In genomic region chr3:87616957-87617810, GRCm38 (mm10) we compare ENCODE assay signal across 8 mouse cellular contexts. TPM values are rescaled to one million over a fixed set of nuclear protein-coding genes. Genes with fewer than 3 reads are reported as not detected.
DNase-seq lines count a peak whose midpoint lies in the region; ATAC-seq and TF ChIP-seq lines count a peak whose summit lies in the region.

TSS of gene Arhgef11 (plus strand) at chr3:87617559.

- peak within 1 kb of the TSS; percentile 90 for H3K27ac ChIP-seq in heart, embryonic 12.5 days (ENCODE audit: poor library complexity, severe bottlenecking)
- H3K27ac ChIP-seq in kidney, postnatal 0 days: peak within 1 kb of the TSS; percentile 93
- peak within 1 kb of the TSS; percentile 76 for H3K27ac ChIP-seq in liver, embryonic 12.5 days
- peak within 1 kb of the TSS; percentile 86 for H3K27ac ChIP-seq in stomach, embryonic 14.5 days (ENCODE audit: low read length)

- peaks cover 38% of the 10 kb centered on the region for H3K27me3 ChIP-seq in erythroblast, embryonic 14.5 days (ENCODE audit: control insufficient read depth)
- no peaks in the 10 kb centered on the region for H3K27me3 ChIP-seq in heart, embryonic 12.5 days (replicated peaks)
- no peaks in the 10 kb centered on the region for H3K27me3 ChIP-seq in kidney, postnatal 0 days (ENCODE audit: insufficient read depth, low read length)
- peaks cover 26% of the 10 kb centered on the region for H3K27me3 ChIP-seq in liver, embryonic 12.5 days (replicated peaks)
- no peaks in the 10 kb centered on the region for H3K27me3 ChIP-seq in stomach, embryonic 14.5 days (ENCODE audit: control insufficient read depth, insufficient read depth, low read length)

- no peaks in the 10 kb centered on the region for H3K9me3 ChIP-seq in erythroblast, embryonic 14.5 days (ENCODE audit: control insufficient read depth, low read length)
- H3K9me3 ChIP-seq in heart, embryonic 12.5 days (replicated peaks): no peaks in the 10 kb centered on the region
- H3K9me3 ChIP-seq in kidney, postnatal 0 days (replicated peaks; ENCODE audit: low read length): no peaks in the 10 kb centered on the region
- H3K9me3 ChIP-seq in liver, embryonic 12.5 days (replicated peaks): no peaks in the 10 kb centered on the region
- no peaks in the 10 kb centered on the region for H3K9me3 ChIP-seq in stomach, embryonic 14.5 days (ENCODE audit: control insufficient read depth, low read depth, low read length)

- H3K36me3 ChIP-seq in erythroblast, embryonic 14.5 days (ENCODE audit: control insufficient read depth): no peaks in the 10 kb centered on the region
- H3K36me3 ChIP-seq in heart, embryonic 12.5 days: no peaks in the 10 kb centered on the region
- no peaks in the 10 kb centered on the region for H3K36me3 ChIP-seq in kidney, postnatal 0 days (ENCODE audit: insufficient read depth, low read length)
- H3K36me3 ChIP-seq in liver, embryonic 12.5 days: no peaks in the 10 kb centered on the region
- H3K36me3 ChIP-seq in stomach, embryonic 14.5 days (ENCODE audit: control insufficient read depth, insufficient read depth, low read length): no peaks in the 10 kb centered on the region

- 8% methylated on average over 90 of the region's 101 CpGs for WGBS in heart, embryonic 12.5 days
- WGBS in kidney, postnatal 0 days: under 1% methylated on average over 78 of the region's 101 CpGs
- WGBS in liver, embryonic 12.5 days (ENCODE audit: insufficient replicate concordance): under 1% methylated on average over 71 of the region's 101 CpGs
- under 1% methylated on average over 78 of the region's 101 CpGs for WGBS in stomach, embryonic 14.5 days

- no peak for TF ChIP-seq CTCF in brain, embryonic 14.5 days (IDR thresholded peaks at IDR 0.05; ENCODE audit: borderline replicate concordance, extremely low read depth, insufficient read depth, insufficient read length)
- TF ChIP-seq CTCF in kidney, postnatal 0 days (IDR thresholded peaks at IDR 0.05; ENCODE audit: low read depth): no peak

- peaks cover 13% of the 10 kb centered on the region for H3K4me1 ChIP-seq in erythroblast, embryonic 14.5 days (ENCODE audit: control insufficient read depth)
- peaks cover 36% of the 10 kb centered on the region for H3K4me1 ChIP-seq in heart, embryonic 12.5 days (replicated peaks)
- H3K4me1 ChIP-seq in kidney, postnatal 0 days (replicated peaks; ENCODE audit: insufficient read depth, low read length): peaks cover 21% of the 10 kb centered on the region
- peaks cover 34% of the 10 kb centered on the region for H3K4me1 ChIP-seq in liver, embryonic 12.5 days
- H3K4me1 ChIP-seq in stomach, embryonic 14.5 days (ENCODE audit: control insufficient read depth, insufficient read depth, low read length): peaks cover 21% of the 10 kb centered on the region

- peak within 1 kb of the TSS; percentile 97 for H3K9ac ChIP-seq in heart, embryonic 12.5 days
- H3K9ac ChIP-seq in kidney, postnatal 0 days (ENCODE audit: low read depth, low read length): peak within 1 kb of the TSS; percentile 89
- H3K9ac ChIP-seq in liver, embryonic 12.5 days: peak within 1 kb of the TSS; percentile 82
- peak within 1 kb of the TSS; percentile 85 for H3K9ac ChIP-seq in stomach, embryonic 14.5 days (replicated peaks; ENCODE audit: low read depth, low read length)

- peak; percentile 74 for DNase-seq in CD4-positive helper T cell, adult 2 months (ENCODE audit: low read depth, low spot score)
- peak; percentile 89 for DNase-seq in brain, embryonic 14.5 days (ENCODE audit: low read depth)
- peak; percentile 89 for DNase-seq in kidney, postnatal 0 days (ENCODE audit: low spot score)
- DNase-seq in natural killer cell, adult 2 months (ENCODE audit: low spot score in 2 of 2): peak; percentile 22 to 51

- peak within 1 kb of the TSS; percentile 99 for H3K4me2 ChIP-seq in heart, embryonic 12.5 days
- peak within 1 kb of the TSS; percentile 91 for H3K4me2 ChIP-seq in kidney, postnatal 0 days (ENCODE audit: low read length)
- peak within 1 kb of the TSS; percentile 88 for H3K4me2 ChIP-seq in liver, embryonic 12.5 days
- H3K4me2 ChIP-seq in stomach, embryonic 14.5 days (replicated peaks; ENCODE audit: low read depth, low read length): peak within 1 kb of the TSS; percentile 94

- peak within 1 kb of the TSS; percentile 75 for H3K4me3 ChIP-seq in erythroblast, embryonic 14.5 days (replicated peaks)
- H3K4me3 ChIP-seq in heart, embryonic 12.5 days: peak within 1 kb of the TSS; percentile 85
- peak within 1 kb of the TSS; percentile 78 for H3K4me3 ChIP-seq in kidney, postnatal 0 days (replicated peaks; ENCODE audit: low read depth, low read length)
- peak within 1 kb of the TSS; percentile 77 for H3K4me3 ChIP-seq in liver, embryonic 12.5 days
- H3K4me3 ChIP-seq in stomach, embryonic 14.5 days (ENCODE audit: low read depth, low read length): peak within 1 kb of the TSS; percentile 72

- ATAC-seq in heart, embryonic 12.5 days (ENCODE audit: insufficient number of reproducible peaks, low FRiP score): peak; percentile 94
- peak; percentile 94 for ATAC-seq in kidney, postnatal 0 days (replicated peaks; ENCODE audit: low FRiP score, low read depth)
- ATAC-seq in liver, embryonic 12.5 days: peak; percentile 91
- ATAC-seq in stomach, embryonic 14.5 days (ENCODE audit: insufficient number of reproducible peaks, insufficient read depth, low FRiP score, low read depth): peak; percentile 92

- TF ChIP-seq POLR2A in brain, embryonic 14.5 days (IDR thresholded peaks at IDR 0.05; ENCODE audit: borderline replicate concordance, extremely low read depth, insufficient read depth, insufficient read length, poor library complexity, severe bottlenecking): peak; percentile 79

RNA-seq across cellular contexts. Expression of gene Arhgef11, which starts in this region (rescaled TPM):
- polyA plus RNA-seq in brain, embryonic 14.5 days (2012; rRNA removed): 40.4 and 44.5 TPM in 2 replicates
- polyA plus RNA-seq in erythroblast, embryonic 14.5 days (2012): 0.03 and 0.07 TPM in 2 replicates
- polyA plus RNA-seq in heart, embryonic 12.5 days (2016; fragmentation: Nextera tagmentation; extraction: Ambion mirVana): 14.2 and 15.1 TPM in 2 replicates
- polyA plus RNA-seq in kidney, postnatal 0 days (2015; fragmentation: Nextera tagmentation; extraction: Ambion mirVana): 10.7 and 11.0 TPM in 2 replicates
- 4.2 and 4.9 TPM in 2 replicates for polyA plus RNA-seq in liver, embryonic 12.5 days (2016; fragmentation: Nextera tagmentation; extraction: Ambion mirVana)
- polyA plus RNA-seq in stomach, embryonic 14.5 days (2014; fragmentation: Nextera tagmentation; extraction: Ambion mirVana): 17.5 and 18.6 TPM in 2 replicates

Comparison
In these comparisons a context has a peak if more than half of its experiments do, and no peak if none do; other contexts are left out.
1. Peak in every context shown above with its lines: DNase-seq, ATAC-seq, H3K4me3 ChIP-seq and H3K27ac ChIP-seq.
2. DNase-seq: peak in every context shown above with its lines; median percentile 89 in brain, embryonic 14.5 days; 89 in kidney, postnatal 0 days; 74 in CD4-positive helper T cell, adult 2 months; 36 in natural killer cell, adult 2 months.